Mouse (Mus musculus): ENCODE results near the gene Hist1h2af.

The Hist1h2af gene

GRCm38 (mm10) chr13:23581408-23582218, 47.9 kb downstream of the Hist1h2af start, which contains the start of gene Hist1h4d:
Gene Hist1h4d (plus strand): TSS chr13:23581598.
- DNase-seq = peak; percentile 97

- DNase-seq = no peak
Measured at GRCm38 (mm10) chr13:23582219-23583056, 48.7 kb downstream of the Hist1h2af start.

GRCm38 (mm10) chr13:23583387-23584068, 49.8 kb downstream of the Hist1h2af start:
- no peak for DNase-seq

Data from layer of hippocampus, adult 9-11 months (tissue).